Mouse (Mus musculus) kidney, adult 2 months (tissue): Measurements from ENCODE around the gene Stx5a. TPM values are rescaled to one million over a fixed set of nuclear protein-coding genes. Genes with fewer than 3 reads are reported as not detected.
"Not testable (repeated sequence)": the region's sequence is repeated elsewhere in the genome, so short reads cannot be mapped to it uniquely, and the experiment has no call there.

Experiments
- DNase-seq: peaks from one replicate; pipeline ENCODE4 v3.0.0; 2021
- H3K27ac ChIP-seq: fragments of 200-500 bp; 2 replicates; pipeline ENCODE4 v1.5.1; 2012; ENCODE audit warnings: low read depth, low read length, control low read depth, inconsistent platforms; ENCODE audit not compliant: insufficient read depth
- H3K27me3 ChIP-seq: fragments of 200-500 bp; replicated peaks from 2 replicates; pipeline ENCODE4 v1.6.1; 2012; ENCODE audit warnings: mild to moderate bottlenecking, moderate library complexity, low read length, inconsistent platforms; ENCODE audit not compliant: control insufficient read depth, insufficient read depth
- H3K36me3 ChIP-seq: fragments of 200-500 bp; 2 replicates; pipeline ENCODE4 v1.6.1; 2012; ENCODE audit warnings: mild to moderate bottlenecking, moderate library complexity, low read length, inconsistent platforms; ENCODE audit not compliant: control insufficient read depth, insufficient read depth
- H3K4me1 ChIP-seq: fragments of 200-500 bp; 2 replicates; pipeline ENCODE4 v1.6.1; 2011; ENCODE audit warnings: low read length; ENCODE audit not compliant: control insufficient read depth, insufficient read depth
- H3K4me3 ChIP-seq: fragments of 200-500 bp; 2 replicates; pipeline ENCODE4 v1.5.1; 2011; ENCODE audit warnings: mild to moderate bottlenecking, low read depth, low read length, control low read depth; ENCODE audit not compliant: insufficient read depth
- CTCF ChIP-seq: fragments of 200-500 bp; conservative IDR thresholded peaks from 2 replicates; pipeline ENCODE4 v1.5.1; 2011; ENCODE audit warnings: low read depth, mild to moderate bottlenecking, control low read depth, low read length, moderate library complexity, mixed read lengths; ENCODE audit not compliant: insufficient read depth, insufficient read length
- POLR2A ChIP-seq: fragments of 200-500 bp; IDR thresholded peaks from one replicate; pipeline ENCODE4 v1.6.1; 2011; ENCODE audit warnings: low read depth, low read length, control low read depth
- WGBS: fragments of 180-500 bp; shearing (Covaris S2); methylation state at CpG from one replicate; pipeline ENCODE4 v1.1.7; 2018; 5-methylcytosine and 5-hydroxymethylcytosine counted together
- polyA plus RNA-seq: library from polyadenylated mRNA; depleted of rRNA; stranded (reverse); fragments of >200 nt; gene quantifications from 2 replicates; pipeline ENCODE4 v1.2.3, GENCODE M21; 2012

Gene Stx5a
- polyA plus RNA-seq, 1 experiment: 51.4 TPM

DNA sequence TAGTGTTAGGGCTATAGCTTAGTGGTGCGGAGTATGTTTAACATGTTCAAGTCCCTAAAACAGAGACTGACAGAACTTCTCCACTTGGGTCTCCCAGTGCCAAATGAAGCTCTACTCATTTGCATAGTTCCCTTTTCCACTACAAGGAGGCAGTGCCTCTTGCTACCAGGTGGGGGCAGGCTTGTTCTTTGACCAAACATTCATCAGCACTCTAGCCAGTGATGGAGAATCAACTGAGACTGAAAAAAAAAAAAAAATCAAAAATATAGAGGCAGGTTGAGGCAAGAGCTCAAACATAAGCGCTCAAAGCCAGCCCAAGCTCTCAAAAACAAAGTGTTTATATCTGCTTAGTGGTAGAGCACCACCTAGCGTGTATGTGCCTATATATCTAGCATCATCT lies 22.9 kb upstream of the Stx5a start:
- TF ChIP-seq POLR2A (no peak), CTCF (peak; percentile 85)
- Histone ChIP-seq H3K36me3 (no peaks in the 10 kb centered on the region), H3K27ac (no peak overlapping the region), H3K4me3 (no peak overlapping the region), H3K4me1 (no peaks in the 10 kb centered on the region; the same call in 1 of the 2 replicates), H3K27me3 (no peaks in the 10 kb centered on the region)
- WGBS: 68% methylated on average over 3 of the region's 3 CpGs
- peak; percentile 76 for DNase-seq

DNA sequence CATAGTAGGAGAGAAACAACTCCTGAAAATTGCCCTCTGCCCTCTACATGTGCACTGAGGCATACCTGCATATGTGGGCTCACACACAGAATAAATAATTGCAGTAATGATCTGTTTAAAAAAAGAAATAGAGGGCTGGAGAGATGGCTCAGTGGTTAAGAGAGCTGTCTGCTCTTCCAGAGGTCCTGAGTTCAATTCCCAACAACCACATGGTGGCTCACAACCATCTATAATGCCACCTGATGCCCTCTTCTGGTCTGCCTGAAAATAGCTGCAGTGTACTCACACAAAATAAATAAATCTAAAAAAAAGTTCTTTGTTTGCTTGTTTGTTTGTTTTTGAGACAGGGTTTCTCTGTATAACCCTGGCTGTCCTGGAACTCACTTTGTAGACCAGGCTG lies 22.2 kb upstream of the Stx5a start:
- not testable (repeated sequence) for H3K4me3 ChIP-seq, H3K27ac ChIP-seq, DNase-seq, H3K4me1 ChIP-seq, H3K27me3 ChIP-seq, H3K36me3 ChIP-seq

DNA sequence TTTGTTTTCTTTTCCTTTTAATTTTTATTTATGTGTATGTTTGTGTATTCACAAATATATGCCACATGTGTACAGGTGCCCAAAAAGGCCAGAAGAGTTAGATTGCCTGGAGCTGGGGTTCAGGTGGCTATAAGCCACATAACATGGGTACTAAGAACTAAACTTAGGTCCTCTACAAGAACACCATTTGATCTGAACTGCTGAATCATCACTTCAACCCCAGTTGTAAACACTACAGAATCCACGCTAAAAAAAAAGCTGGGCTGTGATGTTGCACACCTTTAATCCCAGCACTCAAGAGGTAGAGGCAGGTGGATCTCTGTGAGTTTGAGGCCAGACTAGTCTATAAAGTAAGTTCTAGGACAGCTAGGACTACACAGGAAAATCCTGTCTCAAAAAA lies 19.8 kb upstream of the Stx5a start:
- H3K4me1 ChIP-seq: peaks cover 4% of the 10 kb centered on the region; the same call in 1 of the 2 replicates
- H3K36me3 ChIP-seq: peaks cover 15% of the 10 kb centered on the region
- H3K27ac ChIP-seq: no peak overlapping the region
- DNase-seq: no peak
- no peaks in the 10 kb centered on the region for H3K27me3 ChIP-seq
- H3K4me3 ChIP-seq: no peak overlapping the region
- TF ChIP-seq CTCF (no peak), POLR2A (no peak)
- 66% methylated on average over 1 of the region's 1 CpGs for WGBS

GRCm38 (mm10) chr19:8722021-8722420 lies 19.2 kb upstream of the Stx5a start:
- peaks cover 4% of the 10 kb centered on the region; the same call in 1 of the 2 replicates for H3K4me1 ChIP-seq
- H3K27me3 ChIP-seq: no peaks in the 10 kb centered on the region
- H3K36me3 ChIP-seq: peaks cover 19% of the 10 kb centered on the region
- H3K27ac ChIP-seq: no peak overlapping the region
- DNase-seq: no peak
- 47% methylated on average over 4 of the region's 4 CpGs for WGBS
- no peak overlapping the region for H3K4me3 ChIP-seq
- TF ChIP-seq POLR2A (no peak), CTCF (no peak)

DNA sequence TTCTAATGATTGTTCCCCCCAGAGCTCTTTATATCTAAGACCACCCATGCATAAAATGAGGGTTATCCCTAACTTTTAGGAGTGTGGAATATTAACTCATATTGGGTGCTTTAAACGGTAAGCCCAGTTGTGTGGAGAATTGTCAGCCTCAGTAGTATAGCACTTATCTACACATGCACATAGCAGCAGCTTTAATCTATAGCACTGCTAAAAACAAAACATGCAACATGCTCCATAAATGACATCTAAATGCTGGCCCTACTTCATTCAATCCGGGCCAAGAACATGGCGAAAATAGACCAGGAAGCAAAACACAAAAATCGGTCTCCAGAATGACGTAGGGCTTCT lies 18.7 kb upstream of the Stx5a start:
- under 1% methylated on average over 5 of the region's 5 CpGs for WGBS
- Histone ChIP-seq H3K4me3 (peak overlapping the region; percentile 88), H3K27ac (peak overlapping the region; percentile 96), H3K27me3 (no peaks in the 10 kb centered on the region), H3K36me3 (peaks cover 19% of the 10 kb centered on the region), H3K4me1 (peaks cover 4% of the 10 kb centered on the region; the same call in 1 of the 2 replicates)
- DNase-seq: no peak
- TF ChIP-seq CTCF (no peak), POLR2A (no peak)

GRCm38 (mm10) chr19:8722907-8723573 lies 18.2 kb upstream of the Stx5a start, which contains the start of gene Slc3a2:
Gene Slc3a2, minus strand, starts transcription at chr19:8723369.
- peaks cover 4% of the 10 kb centered on the region; the same call in 1 of the 2 replicates for H3K4me1 ChIP-seq
- peak; percentile 98 for DNase-seq
- under 1% methylated on average over 50 of the region's 50 CpGs for WGBS

GRCm38 (mm10) chr19:8723574-8724346 lies 17.5 kb upstream of the Stx5a start:
- H3K36me3 ChIP-seq: peaks cover 19% of the 10 kb centered on the region
- 1% methylated on average over 20 of the region's 20 CpGs for WGBS
- TF ChIP-seq POLR2A (no peak), CTCF (no peak)
- H3K4me3 ChIP-seq: peak overlapping the region; percentile 87
- no peak for DNase-seq
- peak overlapping the region; percentile 85 for H3K27ac ChIP-seq
- peaks cover 4% of the 10 kb centered on the region; the same call in 1 of the 2 replicates for H3K4me1 ChIP-seq
- no peaks in the 10 kb centered on the region for H3K27me3 ChIP-seq

More at GRCm38 (mm10) chr19:8722907-8723573, 18.2 kb upstream of the Stx5a start, which contains the start of gene Slc3a2:
- Histone ChIP-seq H3K36me3 (peaks cover 19% of the 10 kb centered on the region), H3K4me3 (peak within 1 kb of the TSS; percentile 88), H3K27me3 (no peaks in the 10 kb centered on the region), H3K27ac (peak within 1 kb of the TSS; percentile 96)
- peak; percentile 53 for TF ChIP-seq POLR2A
- TF ChIP-seq CTCF: no peak
